Mouse (Mus musculus): Measurements from ENCODE around the gene Pik3ip1. TPM values are rescaled to one million over a fixed set of nuclear protein-coding genes. Genes with fewer than 3 reads are reported as not detected.

Pik3ip1 gene
- polyA plus RNA-seq, 1 experiment, result 0.24 TPM

- TF ChIP-seq GATA1 (IDR thresholded peaks at IDR 0.05; ENCODE audit: low read length), result no peak
Observed at GRCm38 (mm10) chr11:3328806-3329775, 1.1 kb upstream of the Pik3ip1 start.

GRCm38 (mm10) chr11:3330566-3330965, 365 bp downstream of the Pik3ip1 start:
- TF ChIP-seq GATA1 (IDR thresholded peaks at IDR 0.05; ENCODE audit: low read length), result no peak

- no peak for TF ChIP-seq GATA1 (IDR thresholded peaks at IDR 0.05; ENCODE audit: low read length)
Observed at GRCm38 (mm10) chr11:3330991-3331750, 970 bp downstream of the Pik3ip1 start.

- no peak for TF ChIP-seq GATA1 (IDR thresholded peaks at IDR 0.05; ENCODE audit: low read length)
Observed at GRCm38 (mm10) chr11:3331756-3332642, 1.8 kb downstream of the Pik3ip1 start.

- no peak for TF ChIP-seq GATA1 (IDR thresholded peaks at IDR 0.05; ENCODE audit: low read length)
Observed at GRCm38 (mm10) chr11:3333111-3333695, 3.0 kb downstream of the Pik3ip1 start.

- TF ChIP-seq GATA1 (IDR thresholded peaks at IDR 0.05; ENCODE audit: low read length), result no peak
Observed at GRCm38 (mm10) chr11:3334141-3334710, 4.0 kb downstream of the Pik3ip1 start.

GRCm38 (mm10) chr11:3334711-3335316, 4.6 kb downstream of the Pik3ip1 start:
- no peak for TF ChIP-seq GATA1 (IDR thresholded peaks at IDR 0.05; ENCODE audit: low read length)

GRCm38 (mm10) chr11:3335651-3336216, 5.5 kb downstream of the Pik3ip1 start:
- TF ChIP-seq GATA1 (IDR thresholded peaks at IDR 0.05; ENCODE audit: low read length), result no peak

GRCm38 (mm10) chr11:3336602-3337001, 6.4 kb downstream of the Pik3ip1 start:
- no peak for TF ChIP-seq GATA1 (IDR thresholded peaks at IDR 0.05; ENCODE audit: low read length)

- no peak for TF ChIP-seq GATA1 (IDR thresholded peaks at IDR 0.05; ENCODE audit: low read length)
Observed at GRCm38 (mm10) chr11:3337173-3337955, 7.2 kb downstream of the Pik3ip1 start.

GRCm38 (mm10) chr11:3337961-3338360, 7.8 kb downstream of the Pik3ip1 start:
- no peak for TF ChIP-seq GATA1 (IDR thresholded peaks at IDR 0.05; ENCODE audit: low read length)

GRCm38 (mm10) chr11:3341476-3341875, 11.3 kb downstream of the Pik3ip1 start:
- no peak for TF ChIP-seq GATA1 (IDR thresholded peaks at IDR 0.05; ENCODE audit: low read length)

GRCm38 (mm10) chr11:3344916-3345315, 14.7 kb downstream of the Pik3ip1 start:
- TF ChIP-seq GATA1 (IDR thresholded peaks at IDR 0.05; ENCODE audit: low read length), result no peak
